Mouse (Mus musculus): ENCODE measurements at regions not wholly inside any gene's neighbourhood (a gene's known extent, or its start where the extent isn't known, plus 50 kb on each side); places are given as distances from the start of the nearest gene placed in this dataset.
A peak's percentile ranks its signal among the peaks of the same experiment; 100 is the strongest.
"Not testable (repeated sequence)": the region's sequence is repeated elsewhere in the genome, so short reads cannot be mapped to it uniquely, and the experiment has no call there.

DNA sequence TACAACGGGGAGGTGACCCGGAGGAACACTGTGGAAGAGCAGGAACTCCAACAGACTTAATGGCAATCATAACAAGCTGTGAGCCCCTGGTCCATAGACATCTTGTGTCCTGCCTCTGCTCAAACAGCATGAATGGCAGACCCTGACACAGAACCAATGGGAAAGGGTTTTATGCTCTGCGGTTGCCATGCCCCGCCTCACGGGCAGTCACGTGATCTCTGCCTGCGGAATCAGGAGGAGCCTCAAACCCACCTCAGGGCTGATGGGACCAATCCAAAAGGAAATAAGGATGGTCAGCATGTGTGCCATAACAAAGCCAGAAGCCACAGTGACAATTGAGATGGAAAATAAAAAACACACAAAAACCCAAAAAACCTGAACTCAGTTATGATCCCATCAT lies 120.2 kb upstream of the Sfswap start:
- WGBS, result 90% methylated on average over 7 of the region's 7 CpGs
- no peaks in the 10 kb centered on the region for H3K27me3 ChIP-seq (ENCODE audit: control insufficient read depth, insufficient read depth, low read length)
- no peaks in the 10 kb centered on the region for H3K4me1 ChIP-seq (ENCODE audit: control insufficient read depth, insufficient read depth, low read length)
- H3K4me3 ChIP-seq (ENCODE audit: low read depth, low read length), result no peak overlapping the region
- no peaks in the 10 kb centered on the region for H3K9me3 ChIP-seq (ENCODE audit: control insufficient read depth, low read length)
- no peak overlapping the region for H3K9ac ChIP-seq (ENCODE audit: low read length)
- ATAC-seq (ENCODE audit: low FRiP score) (no peak), DNase-seq (ENCODE audit: low spot score, missing footprints) (no peak)
- H3K4me2 ChIP-seq, result no peak overlapping the region
- no peak overlapping the region for H3K27ac ChIP-seq (ENCODE audit: low read depth, low read length)
- no peaks in the 10 kb centered on the region for H3K36me3 ChIP-seq (ENCODE audit: control insufficient read depth, insufficient read depth, low read length)

DNA sequence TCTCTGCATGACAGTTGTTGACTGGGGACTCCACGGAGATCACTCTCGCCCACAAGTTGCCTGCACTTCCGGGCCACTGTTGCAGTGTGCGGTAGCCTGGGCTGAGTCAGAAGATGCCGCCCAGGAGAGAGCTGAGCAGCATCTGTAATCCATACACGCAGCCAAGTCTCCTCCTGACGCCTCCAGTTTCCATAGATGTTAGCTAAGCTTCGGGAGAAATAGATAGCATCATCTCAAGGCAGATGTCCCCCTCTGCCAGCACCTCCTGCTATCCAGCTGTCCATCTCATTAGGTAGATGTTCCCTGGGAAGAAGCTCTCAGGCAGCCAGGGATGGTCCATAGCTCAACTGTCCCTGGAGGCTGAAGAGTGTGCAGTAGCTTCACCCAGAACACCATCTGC lies 116.0 kb upstream of the Sfswap start:
- Histone ChIP-seq H3K27me3 (ENCODE audit: control insufficient read depth, insufficient read depth, low read length) (no peaks in the 10 kb centered on the region), H3K4me1 (ENCODE audit: control insufficient read depth, insufficient read depth, low read length) (no peaks in the 10 kb centered on the region), H3K36me3 (ENCODE audit: control insufficient read depth, insufficient read depth, low read length) (no peaks in the 10 kb centered on the region), H3K27ac (ENCODE audit: low read depth, low read length) (no peak overlapping the region), H3K9me3 (ENCODE audit: control insufficient read depth, low read length) (no peaks in the 10 kb centered on the region), H3K4me3 (ENCODE audit: low read depth, low read length) (no peak overlapping the region), H3K9ac (ENCODE audit: low read length) (no peak overlapping the region), H3K4me2 (no peak overlapping the region)
- DNase-seq (ENCODE audit: low spot score, missing footprints) (no peak), ATAC-seq (ENCODE audit: low FRiP score) (no peak)
- 91% methylated on average over 8 of the region's 8 CpGs for WGBS

GRCm38 (mm10) chr5:129385965-129386643 lies 114.9 kb upstream of the Sfswap start:
- DNase-seq (ENCODE audit: low spot score, missing footprints), result peak; percentile 86
- not testable (repeated sequence) for H3K4me2 ChIP-seq; H3K27me3 ChIP-seq (ENCODE audit: control insufficient read depth, insufficient read depth, low read length); H3K4me3 ChIP-seq (ENCODE audit: low read depth, low read length); H3K4me1 ChIP-seq (ENCODE audit: control insufficient read depth, insufficient read depth, low read length); H3K9me3 ChIP-seq (ENCODE audit: control insufficient read depth, low read length); H3K9ac ChIP-seq (ENCODE audit: low read length); H3K27ac ChIP-seq (ENCODE audit: low read depth, low read length); H3K36me3 ChIP-seq (ENCODE audit: control insufficient read depth, insufficient read depth, low read length)
- ATAC-seq (ENCODE audit: low FRiP score), result peak; percentile 92
- 67% methylated on average over 2 of the region's 7 CpGs for WGBS

DNA sequence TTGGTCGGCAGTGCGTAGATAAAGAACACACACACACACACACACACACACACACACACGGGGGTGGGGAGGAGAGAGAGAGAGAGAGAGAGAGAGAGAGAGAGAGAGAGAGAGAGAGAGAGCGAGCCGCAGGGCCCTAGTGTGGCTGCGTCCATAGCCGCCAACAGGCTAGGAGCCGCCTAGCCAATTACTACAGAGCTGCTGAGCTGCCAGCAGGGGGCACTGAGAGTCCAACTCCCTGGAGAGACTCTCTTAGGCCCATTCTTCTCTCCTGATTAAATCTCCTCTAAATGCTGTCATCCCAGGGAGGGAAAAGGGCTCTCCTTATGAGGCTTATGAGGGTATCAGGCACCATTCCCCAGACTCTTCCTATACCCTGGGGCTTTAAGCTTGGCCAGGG lies 114.3 kb upstream of the Sfswap start:
- WGBS, result no CpG with 5 or more reads among the region's 8 CpGs
- not testable (repeated sequence) for H3K9ac ChIP-seq (ENCODE audit: low read length); H3K27me3 ChIP-seq (ENCODE audit: control insufficient read depth, insufficient read depth, low read length); DNase-seq (ENCODE audit: low spot score, missing footprints); H3K36me3 ChIP-seq (ENCODE audit: control insufficient read depth, insufficient read depth, low read length); H3K4me3 ChIP-seq (ENCODE audit: low read depth, low read length); H3K4me2 ChIP-seq; H3K9me3 ChIP-seq (ENCODE audit: control insufficient read depth, low read length); H3K27ac ChIP-seq (ENCODE audit: low read depth, low read length); H3K4me1 ChIP-seq (ENCODE audit: control insufficient read depth, insufficient read depth, low read length)
- ATAC-seq (ENCODE audit: low FRiP score), result peak; percentile 90

DNA sequence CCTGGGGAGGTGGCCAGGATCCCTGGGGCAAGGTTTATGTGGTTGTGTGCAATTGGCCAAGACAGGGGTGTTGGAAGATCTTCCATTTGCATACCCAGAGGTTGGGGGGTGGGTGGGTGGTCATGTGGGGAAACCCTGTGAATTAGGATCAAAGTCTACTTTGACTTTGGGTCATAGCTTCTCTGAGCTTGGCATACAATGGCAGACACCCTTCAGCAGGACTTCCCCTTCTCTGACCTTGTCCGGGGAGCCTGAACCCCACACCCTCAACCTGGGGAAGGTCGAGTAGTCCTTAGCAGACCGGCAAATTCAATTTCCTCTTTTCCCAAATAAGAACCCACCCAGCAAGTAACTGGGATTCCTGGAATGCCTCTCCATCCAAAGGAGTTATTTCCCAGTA lies 113.7 kb upstream of the Sfswap start:
- WGBS, result 79% methylated on average over 3 of the region's 3 CpGs
- no peak overlapping the region for H3K27ac ChIP-seq (ENCODE audit: low read depth, low read length)
- no peaks in the 10 kb centered on the region for H3K36me3 ChIP-seq (ENCODE audit: control insufficient read depth, insufficient read depth, low read length)
- no peaks in the 10 kb centered on the region for H3K9me3 ChIP-seq (ENCODE audit: control insufficient read depth, low read length)
- H3K27me3 ChIP-seq (ENCODE audit: control insufficient read depth, insufficient read depth, low read length), result no peaks in the 10 kb centered on the region
- ATAC-seq (ENCODE audit: low FRiP score), result no peak
- H3K9ac ChIP-seq (ENCODE audit: low read length), result no peak overlapping the region
- H3K4me1 ChIP-seq (ENCODE audit: control insufficient read depth, insufficient read depth, low read length), result no peaks in the 10 kb centered on the region
- H3K4me2 ChIP-seq, result no peak overlapping the region
- peak; percentile 80 for DNase-seq (ENCODE audit: low spot score, missing footprints)
- H3K4me3 ChIP-seq (ENCODE audit: low read depth, low read length), result no peak overlapping the region

DNA sequence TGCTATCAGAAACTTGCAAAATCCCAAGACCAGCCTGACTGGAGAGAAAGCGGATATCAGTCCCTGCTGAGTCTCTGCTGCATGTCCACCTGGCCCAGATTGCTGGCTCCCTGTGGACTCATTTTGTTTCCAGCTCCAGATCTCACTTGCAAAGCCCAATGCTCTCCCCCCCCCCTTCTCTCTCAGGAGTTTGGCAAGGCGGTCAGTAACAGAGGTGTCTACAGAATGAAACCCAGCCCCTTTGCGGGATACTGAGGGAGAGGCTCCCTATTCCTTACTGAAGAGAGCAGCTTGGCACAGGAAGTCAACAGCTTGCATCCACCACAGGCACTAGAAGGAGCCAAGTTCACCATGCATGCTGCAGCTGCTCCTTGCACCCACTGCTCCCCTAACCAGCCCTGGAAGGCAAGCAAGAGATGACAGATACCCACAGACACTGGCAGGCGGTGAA lies 110.1 kb upstream of the Sfswap start:
- 65% methylated on average over 4 of the region's 4 CpGs for WGBS
- H3K4me3 ChIP-seq (ENCODE audit: low read depth, low read length), result no peak overlapping the region

DNA sequence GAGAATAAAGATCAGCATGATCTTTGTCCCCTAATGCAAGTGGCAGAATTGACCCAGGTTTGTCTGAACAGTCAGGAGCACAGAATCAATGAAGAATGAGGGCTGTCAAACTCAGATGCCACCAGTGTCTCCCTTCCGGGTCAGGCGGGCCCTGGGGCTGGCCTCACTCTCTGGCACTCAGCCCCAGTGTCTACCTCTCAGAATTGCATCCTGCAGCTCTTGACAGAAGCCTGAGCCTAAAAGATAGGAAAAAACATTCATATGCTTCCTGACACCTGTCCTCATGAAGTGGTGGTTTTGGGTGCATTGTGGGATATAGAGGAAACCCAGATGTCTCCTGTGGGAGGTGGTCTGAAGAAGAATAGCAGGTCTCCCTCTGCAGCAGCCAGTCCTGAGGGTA lies 107.9 kb upstream of the Sfswap start:
- Histone ChIP-seq H3K9me3 (ENCODE audit: control insufficient read depth, low read length) (no peaks in the 10 kb centered on the region), H3K27me3 (ENCODE audit: control insufficient read depth, insufficient read depth, low read length) (no peaks in the 10 kb centered on the region), H3K27ac (ENCODE audit: low read depth, low read length) (no peak overlapping the region), H3K9ac (ENCODE audit: low read length) (no peak overlapping the region), H3K4me2 (no peak overlapping the region), H3K4me1 (ENCODE audit: control insufficient read depth, insufficient read depth, low read length) (no peaks in the 10 kb centered on the region; the same call in 1 of the 2 replicates), H3K36me3 (ENCODE audit: control insufficient read depth, insufficient read depth, low read length) (no peaks in the 10 kb centered on the region), H3K4me3 (ENCODE audit: low read depth, low read length) (no peak overlapping the region)
- no peak for ATAC-seq (ENCODE audit: low FRiP score)
- peak; percentile 76 for DNase-seq (ENCODE audit: low spot score, missing footprints)
- 86% methylated on average over 2 of the region's 2 CpGs for WGBS

More for the DNA sequence above, 110.1 kb upstream of the Sfswap start:
- Histone ChIP-seq H3K27ac (ENCODE audit: low read depth, low read length) (no peak overlapping the region), H3K9ac (ENCODE audit: low read length) (no peak overlapping the region), H3K36me3 (ENCODE audit: control insufficient read depth, insufficient read depth, low read length) (no peaks in the 10 kb centered on the region), H3K9me3 (ENCODE audit: control insufficient read depth, low read length) (no peaks in the 10 kb centered on the region), H3K27me3 (ENCODE audit: control insufficient read depth, insufficient read depth, low read length) (no peaks in the 10 kb centered on the region), H3K4me1 (ENCODE audit: control insufficient read depth, insufficient read depth, low read length) (no peaks in the 10 kb centered on the region), H3K4me2 (no peak overlapping the region)
- ATAC-seq (ENCODE audit: low FRiP score) (no peak), DNase-seq (ENCODE audit: low spot score, missing footprints) (no peak)

- no peaks in the 10 kb centered on the region for H3K27me3 ChIP-seq (ENCODE audit: control insufficient read depth, insufficient read depth, low read length)
- H3K27ac ChIP-seq (ENCODE audit: low read depth, low read length), result no peak overlapping the region
- DNase-seq (ENCODE audit: low spot score, missing footprints) (peak; percentile 56), ATAC-seq (ENCODE audit: low FRiP score) (no peak)
- 82% methylated on average over 9 of the region's 9 CpGs for WGBS
- no peaks in the 10 kb centered on the region for H3K36me3 ChIP-seq (ENCODE audit: control insufficient read depth, insufficient read depth, low read length)
- no peaks in the 10 kb centered on the region; the same call in 1 of the 2 replicates for H3K4me1 ChIP-seq (ENCODE audit: control insufficient read depth, insufficient read depth, low read length)
- no peaks in the 10 kb centered on the region for H3K9me3 ChIP-seq (ENCODE audit: control insufficient read depth, low read length)
- no peak overlapping the region for H3K4me3 ChIP-seq (ENCODE audit: low read depth, low read length)
- H3K4me2 ChIP-seq, result no peak overlapping the region
- H3K9ac ChIP-seq (ENCODE audit: low read length), result no peak overlapping the region
Observed at GRCm38 (mm10) chr5:129393606-129394255, 107.3 kb upstream of the Sfswap start.

GRCm38 (mm10) chr5:129394416-129394815 lies 106.6 kb upstream of the Sfswap start:
- no peak overlapping the region for H3K27ac ChIP-seq (ENCODE audit: low read depth, low read length)
- no peak overlapping the region for H3K9ac ChIP-seq (ENCODE audit: low read length)
- H3K4me1 ChIP-seq (ENCODE audit: control insufficient read depth, insufficient read depth, low read length), result no peaks in the 10 kb centered on the region; the same call in 1 of the 2 replicates
- no peak for DNase-seq (ENCODE audit: low spot score, missing footprints)
- H3K4me2 ChIP-seq, result no peak overlapping the region
- no peak for ATAC-seq (ENCODE audit: low FRiP score)
- H3K9me3 ChIP-seq (ENCODE audit: control insufficient read depth, low read length), result no peaks in the 10 kb centered on the region
- no peak overlapping the region for H3K4me3 ChIP-seq (ENCODE audit: low read depth, low read length)
- H3K36me3 ChIP-seq (ENCODE audit: control insufficient read depth, insufficient read depth, low read length), result no peaks in the 10 kb centered on the region
- no peaks in the 10 kb centered on the region for H3K27me3 ChIP-seq (ENCODE audit: control insufficient read depth, insufficient read depth, low read length)
- 73% methylated on average over 4 of the region's 4 CpGs for WGBS

All from midbrain, embryonic 11.5 days (tissue).